Mouse (Mus musculus) cortical plate, adult 2 months (tissue): ENCODE data around the gene Dclre1c. TPM values are rescaled to one million over a fixed set of nuclear protein-coding genes. Genes with fewer than 3 reads are reported as not detected.
"Not testable (repeated sequence)": the region's sequence is repeated elsewhere in the genome, so short reads cannot be mapped to it uniquely, and the experiment has no call there.

ENCODE experiments used
- H3K27ac ChIP-seq: fragments of 200-500 bp; 2 replicates; pipeline ENCODE4 v1.5.1; 2012; ENCODE audit warnings: low read length, control low read depth, inconsistent platforms; ENCODE audit not compliant: insufficient read depth
- H3K4me1 ChIP-seq: fragments of 200-500 bp; 2 replicates; pipeline ENCODE4 v1.6.1; 2011; ENCODE audit warnings: low read length; ENCODE audit not compliant: control insufficient read depth, insufficient read depth
- H3K4me3 ChIP-seq: fragments of 200-500 bp; 2 replicates; pipeline ENCODE4 v1.5.1; 2011; ENCODE audit warnings: mild to moderate bottlenecking, low read length, control low read depth; ENCODE audit not compliant: insufficient read depth
- CTCF ChIP-seq: fragments of 200-500 bp; IDR thresholded peaks from 2 replicates; pipeline ENCODE4 v1.5.1; 2011; ENCODE audit warnings: mild to moderate bottlenecking, control low read depth, low read length; ENCODE audit not compliant: insufficient read depth; ENCODE audit errors: extremely low read depth
- POLR2A ChIP-seq: fragments of 200-500 bp; IDR thresholded peaks from 2 replicates; pipeline ENCODE4 v1.6.1; 2011; ENCODE audit warnings: mild to moderate bottlenecking, low read length, control low read depth; ENCODE audit not compliant: insufficient read depth; ENCODE audit errors: extremely low read depth
- polyA plus RNA-seq: library from polyadenylated mRNA; depleted of rRNA; stranded (reverse); fragments of >200 nt; gene quantifications from 2 replicates; pipeline ENCODE4 v1.2.3, GENCODE M21; 2012; rRNA removed

The Dclre1c gene
- polyA plus RNA-seq: 11.6 and 13.2 TPM in 2 replicates

DNA sequence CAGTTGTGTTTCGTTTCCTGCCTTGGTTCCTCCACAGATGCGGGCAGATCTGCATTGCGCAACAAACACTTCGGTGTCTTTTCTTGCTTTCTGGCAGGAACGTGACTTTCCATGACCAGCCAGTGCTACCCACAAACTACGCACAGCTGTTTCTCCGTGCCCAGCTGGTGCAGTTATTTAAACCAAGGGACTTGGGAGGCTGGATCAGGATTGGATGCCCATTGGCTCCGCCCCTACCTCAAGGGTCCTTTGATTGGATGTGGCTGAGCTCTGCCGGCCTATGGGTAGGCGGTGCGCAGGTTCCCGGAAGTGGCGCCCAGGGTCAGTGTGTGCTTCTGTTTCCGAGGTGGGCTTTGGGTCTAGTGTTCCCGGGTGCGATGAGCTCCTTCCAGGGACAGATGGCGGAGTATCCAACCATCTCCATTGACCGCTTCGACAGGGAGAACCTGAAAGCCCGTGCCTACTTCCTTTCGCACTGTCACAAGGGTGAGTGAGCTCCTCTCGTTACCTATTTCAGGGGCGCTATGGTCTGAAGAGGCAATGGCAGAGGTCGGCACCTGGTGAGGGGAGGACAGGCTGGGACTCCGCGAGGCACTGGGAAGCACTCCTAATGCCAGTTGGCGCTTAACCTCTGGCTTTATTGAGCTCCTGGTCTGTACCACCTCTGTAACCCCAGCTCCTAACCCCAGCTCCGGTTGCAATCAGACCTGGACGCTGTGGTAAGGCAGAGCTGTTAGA lies at the start of gene Dclre1c:
Dclre1c (plus strand) TSS at position 291 of the 738 bp plus-strand sequence.
- no peak for TF ChIP-seq CTCF
- peak; percentile 65; the same call in 1 of the 2 replicates for TF ChIP-seq POLR2A
- peak within 1 kb of the TSS; percentile 87 for H3K4me3 ChIP-seq
- H3K4me1 ChIP-seq: no peaks in the 10 kb centered on the region; the same call in 1 of the 2 replicates
- H3K27ac ChIP-seq: no peak within 1 kb of the TSS

DNA sequence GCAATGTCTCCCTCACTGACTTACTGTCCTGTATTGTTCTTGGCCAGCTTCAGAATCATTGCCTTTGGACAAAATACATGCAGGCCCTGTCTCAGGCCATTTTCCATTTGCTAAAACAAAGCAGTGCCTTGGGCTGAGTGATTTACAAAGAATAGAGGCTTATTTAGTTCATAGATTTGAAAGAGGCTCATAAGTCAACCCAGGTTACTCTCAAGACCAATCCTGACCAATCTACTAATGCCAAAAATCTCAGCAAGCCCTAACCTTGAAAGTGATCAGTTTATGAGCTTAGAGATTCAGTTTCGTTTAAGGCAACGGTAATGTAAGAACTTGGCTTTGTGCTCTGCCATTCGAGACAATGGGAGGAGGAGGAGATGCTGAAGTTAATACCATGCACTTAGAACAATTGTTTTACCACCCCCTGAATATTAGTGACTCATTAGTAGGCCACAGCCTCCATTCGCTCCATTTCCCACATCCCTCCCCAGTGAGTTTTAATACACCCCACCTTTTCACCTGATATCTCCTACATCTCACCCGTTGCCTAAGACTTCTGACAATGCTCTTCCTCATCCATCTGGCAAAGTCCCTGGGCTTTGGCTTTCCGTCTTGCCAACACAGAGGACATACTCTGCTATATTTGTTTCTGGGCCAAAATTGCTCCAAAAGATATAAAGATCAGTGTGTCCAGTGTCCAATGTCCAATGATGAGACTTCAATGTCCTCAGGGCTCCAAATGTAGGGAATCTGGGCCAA lies 36.6 kb upstream of the Dclre1c start:
- Histone ChIP-seq H3K27ac (no peak overlapping the region), H3K4me3 (no peak overlapping the region), H3K4me1 (no peaks in the 10 kb centered on the region)
- no peak for TF ChIP-seq POLR2A
- no peak for TF ChIP-seq CTCF

DNA sequence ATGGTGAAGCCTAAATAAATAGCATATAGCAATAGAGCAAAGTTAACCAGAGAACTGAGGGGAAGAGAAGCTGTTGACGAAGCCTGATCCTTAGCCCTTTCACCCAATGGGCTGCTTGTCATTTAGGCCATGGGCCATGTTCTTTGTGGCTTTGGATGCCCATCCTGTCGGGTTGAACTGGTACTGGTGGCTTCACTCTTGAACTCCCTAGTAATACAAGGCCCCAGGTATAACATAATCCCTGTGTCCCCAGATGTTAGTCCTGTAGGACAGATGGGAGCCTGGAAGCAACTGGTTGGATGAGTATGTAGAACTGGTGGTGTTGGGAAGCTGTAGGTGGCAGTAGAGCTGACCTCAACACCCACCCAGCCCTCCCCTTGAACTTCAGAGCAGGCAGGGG lies 32.0 kb upstream of the Dclre1c start:
- TF ChIP-seq CTCF (no peak), POLR2A (no peak)
- Histone ChIP-seq H3K4me1 (no peaks in the 10 kb centered on the region), H3K27ac (no peak overlapping the region), H3K4me3 (no peak overlapping the region)

GRCm38 (mm10) chr2:3397110-3397509 lies 26.8 kb upstream of the Dclre1c start, which contains the start of gene Olah:
Gene Olah (minus strand): TSS chr2:3397210.
- not testable (repeated sequence) for H3K4me3 ChIP-seq, H3K27ac ChIP-seq, H3K4me1 ChIP-seq

DNA sequence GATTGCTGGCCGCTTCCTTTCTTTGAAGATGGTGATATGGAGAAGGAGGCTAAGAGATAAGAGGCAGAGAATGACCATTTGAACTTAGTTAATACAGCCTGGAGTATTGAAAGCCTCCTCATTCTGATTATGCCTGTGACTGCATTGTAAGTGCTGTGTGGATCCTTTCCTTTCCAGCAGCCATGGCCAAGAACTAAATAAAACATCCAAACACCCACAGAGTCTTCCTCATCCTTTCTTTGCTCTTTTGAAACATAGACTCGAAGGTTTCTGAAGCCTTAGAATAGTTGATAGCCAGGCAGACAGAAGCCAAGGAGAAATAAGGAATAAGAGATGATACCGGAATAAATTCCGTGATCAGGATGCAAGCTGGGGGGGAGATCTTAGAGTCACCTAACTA lies 17.9 kb upstream of the Dclre1c start:
- no peak overlapping the region for H3K4me3 ChIP-seq
- TF ChIP-seq POLR2A: no peak
- no peak for TF ChIP-seq CTCF
- no peak overlapping the region for H3K27ac ChIP-seq
- no peaks in the 10 kb centered on the region for H3K4me1 ChIP-seq

- H3K27ac ChIP-seq: no peak overlapping the region
- H3K4me1 ChIP-seq: no peaks in the 10 kb centered on the region
- H3K4me3 ChIP-seq: no peak overlapping the region
- no peak for TF ChIP-seq CTCF
- no peak for TF ChIP-seq POLR2A
Observed at GRCm38 (mm10) chr2:3407756-3408155, 16.2 kb upstream of the Dclre1c start.

- TF ChIP-seq POLR2A: no peak
- TF ChIP-seq CTCF: peak; percentile 65
- Histone ChIP-seq H3K4me3 (no peak overlapping the region), H3K27ac (no peak overlapping the region), H3K4me1 (no peaks in the 10 kb centered on the region)
Observed at GRCm38 (mm10) chr2:3414241-3414640, 9.7 kb upstream of the Dclre1c start.

- Histone ChIP-seq H3K4me1 (no peaks in the 10 kb centered on the region), H3K27ac (no peak overlapping the region), H3K4me3 (no peak overlapping the region)
- TF ChIP-seq CTCF (no peak), POLR2A (no peak)
Observed at GRCm38 (mm10) chr2:3415676-3416075, 8.3 kb upstream of the Dclre1c start.

- Histone ChIP-seq H3K27ac (no peak overlapping the region), H3K4me1 (no peaks in the 10 kb centered on the region), H3K4me3 (peak overlapping the region; percentile 45)
- TF ChIP-seq CTCF: no peak
- peak; percentile 69; the same call in 1 of the 2 replicates for TF ChIP-seq POLR2A
Observed at GRCm38 (mm10) chr2:3418883-3419431, 5.0 kb upstream of the Dclre1c start.
